Mouse (Mus musculus) liver, embryonic 16.5 days (tissue): ENCODE data around the gene Pappa2. TPM values are rescaled to one million over a fixed set of nuclear protein-coding genes. Genes with fewer than 3 reads are reported as not detected.

Source experiments
- ATAC-seq: fragments of 200-750 bp; cut with Nextera tagmentation; 2 replicates; pipeline ENCODE4 v1.8.0; 2017; ENCODE audit warnings: low read depth, mild to moderate bottlenecking, moderate number of reproducible peaks, moderate library complexity
- H3K27ac ChIP-seq: fragments of 300-500 bp; sonication (generic); 2 replicates; pipeline ENCODE4 v1.5.1; 2014; ENCODE audit warnings: mild to moderate bottlenecking, low read length
- H3K27me3 ChIP-seq: fragments of 300-500 bp; sonication (generic); 2 replicates; pipeline ENCODE4 v1.6.1; 2014; ENCODE audit warnings: low read depth, low read length, mixed read lengths; ENCODE audit not compliant: control insufficient read depth, insufficient read depth
- H3K36me3 ChIP-seq: fragments of 300-500 bp; sonication (generic); 2 replicates; pipeline ENCODE4 v1.6.1; 2014; ENCODE audit warnings: mild to moderate bottlenecking; ENCODE audit not compliant: control insufficient read depth, insufficient read depth
- H3K4me1 ChIP-seq: fragments of 300-500 bp; sonication (generic); 2 replicates; pipeline ENCODE4 v1.6.1; 2014; ENCODE audit warnings: low read depth, low read length, mixed read lengths; ENCODE audit not compliant: control insufficient read depth
- H3K4me2 ChIP-seq: fragments of 300-500 bp; sonication (generic); 2 replicates; pipeline ENCODE4 v1.6.1; 2014; ENCODE audit warnings: low read depth, low read length, mixed read lengths
- H3K4me3 ChIP-seq: fragments of 300-500 bp; sonication (generic); 2 replicates; pipeline ENCODE4 v1.5.1; 2014; ENCODE audit warnings: low read depth, mild to moderate bottlenecking, low read length
- H3K9ac ChIP-seq: fragments of 300-500 bp; sonication (generic); 2 replicates; pipeline ENCODE4 v1.6.1; 2014; ENCODE audit warnings: low read depth, low read length
- H3K9me3 ChIP-seq: fragments of 300-500 bp; sonication (generic); replicated peaks from 2 replicates; pipeline ENCODE4 v1.6.1; 2016; ENCODE audit warnings: low read length; ENCODE audit not compliant: control insufficient read depth
- WGBS: fragments of 180-500 bp; shearing (Covaris S2); extraction: QIAGEN DNeasy Blood & Tissue Kit; methylation state at CpG from one replicate; pipeline ENCODE4 v1.1.7; 2014; ENCODE audit not compliant: insufficient replicate concordance; 5-methylcytosine and 5-hydroxymethylcytosine counted together
- polyA plus RNA-seq: library from polyadenylated mRNA; unstranded; fragments of >200 nt; fragmentation: Nextera tagmentation; extraction: Ambion mirVana; gene quantifications from 2 replicates; pipeline ENCODE4 v1.2.1, GENCODE M21; 2015

The Pappa2 gene
- polyA plus RNA-seq, 1 experiment from 2014 or later: 0.02 TPM

DNA sequence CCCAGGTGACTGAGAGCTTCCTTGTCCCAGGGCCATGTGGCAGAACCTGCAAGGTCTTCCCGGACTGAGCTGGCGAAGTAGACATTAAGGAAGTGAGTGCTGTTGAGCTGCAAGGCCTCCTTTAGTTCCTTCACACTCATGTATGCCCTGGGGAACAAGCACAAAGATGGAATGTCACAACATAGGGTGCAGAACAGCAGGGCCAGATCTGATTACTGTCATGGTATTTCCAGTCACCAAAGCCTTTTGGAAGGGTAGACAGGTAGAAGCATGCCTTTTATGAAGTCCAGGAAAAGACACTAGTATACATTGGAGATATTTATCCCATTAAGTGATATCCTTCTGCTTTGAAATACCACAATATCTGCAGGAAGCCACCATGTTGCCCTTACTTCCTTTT is 108.9 kb downstream of the Pappa2 start:
- no peak overlapping the region for H3K27ac ChIP-seq
- no peak for ATAC-seq
- H3K4me1 ChIP-seq: no peaks in the 10 kb centered on the region
- H3K27me3 ChIP-seq: no peaks in the 10 kb centered on the region
- no peak overlapping the region for H3K9ac ChIP-seq
- H3K4me3 ChIP-seq: no peak overlapping the region
- H3K36me3 ChIP-seq: no peaks in the 10 kb centered on the region
- no peak overlapping the region for H3K4me2 ChIP-seq
- no peaks in the 10 kb centered on the region for H3K9me3 ChIP-seq
- WGBS: 46% methylated on average over 2 of the region's 2 CpGs

DNA sequence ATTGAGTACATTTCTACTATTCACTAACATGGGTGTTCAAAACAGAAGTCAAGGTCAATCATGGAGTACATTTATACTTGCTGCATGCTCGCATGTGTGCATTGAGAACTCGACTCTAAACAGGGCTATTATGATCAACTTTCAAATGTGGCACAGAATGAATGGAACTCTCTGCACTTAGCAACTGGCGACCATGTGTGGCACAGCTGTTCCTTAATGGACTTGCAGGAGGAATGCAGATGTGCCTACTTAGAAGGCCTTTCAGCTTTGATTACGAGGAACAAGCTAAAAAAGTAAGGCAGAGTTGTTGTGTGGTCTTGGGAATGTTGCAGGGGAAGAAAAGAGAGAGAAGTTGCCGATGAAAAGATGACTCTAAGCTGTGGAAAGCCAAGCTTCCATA is 120.1 kb downstream of the Pappa2 start:
- Histone ChIP-seq H3K9me3 (no peaks in the 10 kb centered on the region), H3K36me3 (no peaks in the 10 kb centered on the region), H3K9ac (no peak overlapping the region), H3K4me2 (no peak overlapping the region), H3K4me3 (no peak overlapping the region), H3K27me3 (no peaks in the 10 kb centered on the region), H3K4me1 (no peaks in the 10 kb centered on the region), H3K27ac (no peak overlapping the region)
- WGBS: 53% methylated on average over 5 of the region's 5 CpGs
- ATAC-seq: no peak

DNA sequence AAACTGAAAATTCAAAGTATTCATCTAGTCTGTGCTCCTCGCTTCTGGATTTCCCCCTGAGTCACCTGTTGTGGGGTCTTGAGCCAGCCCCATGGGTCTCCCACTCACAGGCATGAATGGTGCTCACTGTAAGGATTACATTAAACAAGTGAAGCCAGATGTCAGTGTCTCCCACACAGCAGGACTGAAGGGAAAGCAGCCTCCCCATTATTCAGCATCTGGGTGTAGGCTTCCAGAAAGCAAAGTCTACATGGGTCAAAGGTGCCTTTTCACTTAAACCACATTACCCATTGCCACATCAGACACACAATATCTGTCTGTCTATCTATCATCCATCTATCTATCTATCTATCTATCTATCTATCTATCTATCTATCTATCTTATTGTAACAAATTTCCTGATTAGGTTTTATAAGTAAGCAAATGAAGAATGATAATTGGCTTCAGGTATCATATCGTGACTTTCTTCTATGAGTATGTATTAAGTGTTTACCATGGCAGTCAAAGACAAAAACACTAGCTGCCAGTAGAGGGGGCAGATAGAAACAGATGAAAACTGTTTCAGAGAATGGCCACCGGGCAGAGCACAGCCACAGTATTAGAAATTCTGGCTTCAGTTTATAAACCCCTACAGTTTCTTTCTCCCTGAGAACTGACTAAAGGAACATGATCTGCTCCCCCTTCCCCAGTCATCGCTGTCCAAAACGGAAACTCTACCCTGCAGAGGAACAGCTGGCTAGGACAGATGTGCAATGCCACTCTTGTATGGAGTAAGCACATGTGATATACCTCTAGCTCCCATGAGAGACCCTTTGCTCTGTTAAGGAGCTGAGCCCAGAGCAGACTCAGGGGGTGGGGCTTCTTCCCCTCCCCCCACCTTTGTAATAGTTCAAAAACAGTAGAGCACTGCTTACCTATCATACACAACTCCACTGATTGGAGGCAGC is 126.1 kb downstream of the Pappa2 start:
- Histone ChIP-seq H3K4me3 (no peak overlapping the region), H3K9ac (no peak overlapping the region), H3K27me3 (no peaks in the 10 kb centered on the region), H3K9me3 (no peaks in the 10 kb centered on the region), H3K27ac (no peak overlapping the region), H3K4me1 (no peaks in the 10 kb centered on the region), H3K36me3 (no peaks in the 10 kb centered on the region), H3K4me2 (no peak overlapping the region)
- 52% methylated on average over 5 of the region's 5 CpGs for WGBS
- ATAC-seq: no peak

DNA sequence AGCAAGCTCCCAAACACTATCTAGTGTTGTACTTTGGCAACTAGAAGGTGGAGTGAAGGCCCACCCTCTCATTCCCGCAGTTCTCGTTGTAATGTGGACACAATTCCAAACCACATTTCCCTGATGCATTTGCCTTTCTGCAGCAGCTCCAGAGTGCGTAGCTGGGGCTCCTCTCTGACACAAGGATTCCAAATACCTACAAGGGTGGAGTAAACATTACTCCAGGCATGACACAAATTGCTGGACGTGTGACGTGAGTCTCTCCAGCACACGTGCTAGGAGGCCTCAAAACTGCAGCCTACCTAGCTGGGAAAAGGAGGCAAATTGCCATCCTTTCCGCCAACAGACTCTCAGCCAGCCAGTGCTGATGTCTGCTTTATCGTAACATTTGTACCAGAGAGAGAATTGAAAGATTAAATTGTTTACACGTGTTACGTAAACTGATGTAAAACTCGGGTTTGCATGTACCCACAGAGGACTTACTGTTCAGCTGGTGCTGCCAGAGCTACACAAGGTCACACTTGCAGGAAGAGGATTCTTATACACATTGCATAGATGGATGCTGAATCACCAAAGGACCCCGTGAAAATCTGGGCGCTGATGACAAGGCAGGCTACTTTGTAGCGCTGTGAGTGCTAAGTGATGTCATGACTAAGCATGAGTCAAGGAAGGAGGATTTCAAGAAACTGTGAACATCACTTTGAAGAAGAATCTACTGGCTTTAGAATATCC is 127.3 kb downstream of the Pappa2 start:
- WGBS: 63% methylated on average over 14 of the region's 14 CpGs
- Histone ChIP-seq H3K4me2 (no peak overlapping the region), H3K36me3 (no peaks in the 10 kb centered on the region), H3K27ac (no peak overlapping the region), H3K4me3 (no peak overlapping the region), H3K4me1 (no peaks in the 10 kb centered on the region), H3K9ac (no peak overlapping the region), H3K27me3 (no peaks in the 10 kb centered on the region), H3K9me3 (no peaks in the 10 kb centered on the region)
- ATAC-seq: no peak

DNA sequence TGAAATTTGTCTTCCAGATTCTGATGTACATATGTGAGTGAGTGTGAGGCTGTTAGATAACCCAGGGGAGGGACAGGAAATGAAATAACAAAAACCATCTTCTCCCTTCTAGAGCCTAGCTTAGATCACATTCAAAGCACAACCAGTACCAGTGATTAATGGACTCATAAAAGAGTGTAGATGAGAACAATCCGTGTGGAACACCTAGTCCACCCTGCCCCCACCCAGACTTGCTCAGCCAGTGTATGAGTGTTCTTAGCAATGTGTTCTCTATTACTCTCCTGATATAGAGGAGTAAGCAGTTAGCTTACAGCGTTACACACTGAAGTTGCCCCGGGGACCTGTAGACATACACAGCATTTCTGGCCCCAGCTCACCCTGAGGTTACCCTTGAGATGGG is 129.8 kb downstream of the Pappa2 start:
- no peak overlapping the region for H3K9ac ChIP-seq
- no peaks in the 10 kb centered on the region for H3K27me3 ChIP-seq
- no peak for ATAC-seq
- no peaks in the 10 kb centered on the region for H3K4me1 ChIP-seq
- no peaks in the 10 kb centered on the region for H3K36me3 ChIP-seq
- no peaks in the 10 kb centered on the region for H3K9me3 ChIP-seq
- H3K4me3 ChIP-seq: no peak overlapping the region
- 49% methylated on average over 3 of the region's 3 CpGs for WGBS
- H3K4me2 ChIP-seq: no peak overlapping the region
- H3K27ac ChIP-seq: no peak overlapping the region

DNA sequence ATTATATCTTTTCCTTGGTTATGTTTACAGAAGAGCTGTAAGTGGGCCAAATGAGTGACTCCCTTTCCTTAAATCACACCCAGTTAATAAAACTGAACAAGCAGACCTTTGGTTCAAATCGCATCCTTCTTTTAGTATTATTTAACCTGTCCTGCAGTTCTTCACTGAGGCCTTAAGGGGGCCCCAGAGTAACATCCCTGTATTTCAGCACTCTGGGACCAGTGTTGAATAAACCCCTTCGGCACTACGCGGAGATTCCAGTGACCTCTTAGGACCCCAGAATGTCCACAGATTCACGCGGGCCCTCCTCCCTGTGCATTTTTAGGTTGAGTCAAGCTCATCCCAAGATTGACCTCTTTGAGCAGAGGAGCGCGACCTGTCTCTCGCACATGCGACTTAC is 135.7 kb downstream of the Pappa2 start:
- Histone ChIP-seq H3K4me2 (no peak overlapping the region), H3K4me1 (no peaks in the 10 kb centered on the region), H3K36me3 (no peaks in the 10 kb centered on the region), H3K27ac (no peak overlapping the region), H3K4me3 (no peak overlapping the region), H3K27me3 (no peaks in the 10 kb centered on the region), H3K9ac (no peak overlapping the region), H3K9me3 (no peaks in the 10 kb centered on the region)
- no peak for ATAC-seq
- 64% methylated on average over 10 of the region's 10 CpGs for WGBS

DNA sequence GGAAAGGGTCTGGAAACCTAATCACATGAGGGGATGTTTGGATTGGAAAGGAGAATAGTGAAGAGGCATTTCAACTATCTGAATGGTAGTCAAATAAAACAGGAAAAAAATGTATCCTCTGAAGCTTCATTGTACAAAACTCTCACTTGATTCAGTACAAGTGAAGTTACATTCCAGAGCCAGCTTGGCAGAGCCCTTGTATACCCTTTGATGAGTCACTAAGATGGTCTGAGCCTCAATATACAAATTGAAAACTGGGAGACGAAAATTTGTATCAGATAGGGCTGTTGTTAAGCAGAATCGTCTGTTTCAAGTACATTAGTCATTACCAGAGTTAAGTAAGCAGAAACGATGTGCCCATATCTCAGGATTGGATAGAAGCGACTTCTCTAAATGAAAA is 143.1 kb downstream of the Pappa2 start:
- no peak for ATAC-seq
- Histone ChIP-seq H3K27me3 (no peaks in the 10 kb centered on the region), H3K4me2 (no peak overlapping the region), H3K27ac (no peak overlapping the region), H3K36me3 (no peaks in the 10 kb centered on the region), H3K9ac (no peak overlapping the region), H3K4me3 (no peak overlapping the region), H3K4me1 (no peaks in the 10 kb centered on the region), H3K9me3 (no peaks in the 10 kb centered on the region)
- WGBS: 44% methylated on average over 4 of the region's 4 CpGs

DNA sequence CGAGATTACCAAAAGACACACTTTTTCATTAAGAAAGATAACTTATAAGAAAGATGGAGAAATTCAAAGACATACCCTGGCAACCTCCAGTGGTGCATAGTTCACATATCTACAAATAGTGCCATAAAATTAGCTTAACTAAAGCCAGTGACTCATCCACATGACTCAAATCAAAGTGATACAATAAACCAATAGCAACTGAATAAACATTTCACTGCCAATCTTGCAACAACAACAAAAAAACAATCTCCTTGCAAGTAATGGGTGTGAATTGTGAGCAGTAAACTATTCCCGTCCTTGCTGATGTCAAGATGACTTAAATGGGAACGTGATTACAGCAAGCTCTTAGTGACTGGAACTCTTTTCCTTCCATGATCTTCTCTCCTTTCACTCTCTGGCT is 150.1 kb downstream of the Pappa2 start:
- Histone ChIP-seq H3K27me3 (no peaks in the 10 kb centered on the region), H3K9ac (no peak overlapping the region), H3K4me3 (no peak overlapping the region), H3K4me2 (no peak overlapping the region), H3K36me3 (no peaks in the 10 kb centered on the region), H3K4me1 (no peaks in the 10 kb centered on the region), H3K9me3 (no peaks in the 10 kb centered on the region), H3K27ac (no peak overlapping the region)
- ATAC-seq: no peak
- WGBS: 35% methylated on average over 3 of the region's 3 CpGs

DNA sequence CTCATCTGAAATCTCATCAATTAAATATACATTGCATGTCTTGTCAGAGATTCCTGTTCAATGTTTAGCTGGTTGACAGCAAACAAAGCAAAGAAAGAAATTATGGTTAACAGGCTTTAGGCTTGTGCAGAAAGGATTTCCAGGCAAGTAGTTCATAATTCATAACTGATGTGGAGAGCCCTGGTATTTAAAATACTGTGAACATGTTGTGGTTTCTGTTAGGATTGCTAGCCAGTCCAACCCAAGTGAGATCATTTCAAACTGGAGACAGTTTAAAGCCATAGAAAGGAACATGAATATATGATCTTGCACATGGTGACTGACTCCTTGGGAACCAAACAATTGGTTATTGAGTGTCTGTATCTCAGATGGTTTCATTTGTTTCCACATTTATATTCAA is 152.4 kb downstream of the Pappa2 start:
- no peaks in the 10 kb centered on the region for H3K36me3 ChIP-seq
- H3K27me3 ChIP-seq: no peaks in the 10 kb centered on the region
- H3K4me1 ChIP-seq: no peaks in the 10 kb centered on the region
- no peak overlapping the region for H3K27ac ChIP-seq
- no peaks in the 10 kb centered on the region for H3K9me3 ChIP-seq
- H3K4me3 ChIP-seq: no peak overlapping the region
- no peak overlapping the region for H3K4me2 ChIP-seq
- no peak for ATAC-seq
- H3K9ac ChIP-seq: no peak overlapping the region
